Mouse (Mus musculus): Measurements from ENCODE around the gene Dnajb5. TPM values are rescaled to one million over a fixed set of nuclear protein-coding genes. Genes with fewer than 3 reads are reported as not detected.

The Dnajb5 gene
- total and polyA plus RNA-seq, 2 experiments from 2014 or later: 18.2 to 59.1 TPM

GRCm38 (mm10) chr4:43005765-43006164, 56.2 kb downstream of the Dnajb5 start:
- H3K4me2 ChIP-seq (ENCODE audit: low read depth, low read length): no peak overlapping the region
- no peak overlapping the region for H3K27ac ChIP-seq (ENCODE audit: low read depth)
- ATAC-seq (ENCODE audit: insufficient read depth, low read depth) (0 out of 2 replicates have a peak, but pooled peaks have one; percentile 21), DNase-seq (ENCODE audit: low spot score) (peak; percentile 73)
- no peak overlapping the region for H3K4me3 ChIP-seq (ENCODE audit: low read depth, low read length)
- H3K9ac ChIP-seq (replicated peaks; ENCODE audit: low read depth, low read length): no peak overlapping the region
- peaks cover 4% of the 10 kb centered on the region; the same call in 1 of the 2 replicates for H3K36me3 ChIP-seq (replicated peaks; ENCODE audit: control insufficient read depth, insufficient read depth, low read length)
- no peaks in the 10 kb centered on the region for H3K27me3 ChIP-seq (ENCODE audit: control insufficient read depth, insufficient read depth, low read length)
- 55% methylated on average over 2 of the region's 2 CpGs for WGBS
- TF ChIP-seq EP300 (IDR thresholded peaks at IDR 0.05; ENCODE audit: low read depth) (no peak), CTCF (IDR thresholded peaks at IDR 0.05; ENCODE audit: low read depth) (peak; percentile 57)
- H3K4me1 ChIP-seq (ENCODE audit: control insufficient read depth, insufficient read depth): peaks cover 4% of the 10 kb centered on the region; the same call in 1 of the 2 replicates
- H3K9me3 ChIP-seq (replicated peaks; ENCODE audit: control insufficient read depth, low read length): no peaks in the 10 kb centered on the region

Other genes with a start within 250 kb of the Dnajb5 start
- gene 4930578G10Rik, start 214.3 kb upstream of the Dnajb5 start, total RNA-seq (2014; rRNA removed; ENCODE audit: low replicate concordance): not detected in 2 replicates
- not detected in 2 replicates for gene 4930578G10Rik, start 214.3 kb upstream of the Dnajb5 start, polyA plus RNA-seq (2015; fragmentation: Nextera tagmentation; extraction: Ambion mirVana)
- gene Ccl19, start 193.2 kb upstream of the Dnajb5 start, total RNA-seq (2014; rRNA removed; ENCODE audit: low replicate concordance): not detected in 2 replicates
- gene Ccl19, start 193.2 kb upstream of the Dnajb5 start, polyA plus RNA-seq (2015; fragmentation: Nextera tagmentation; extraction: Ambion mirVana): not detected in 2 replicates
- 13.1 and 21.8 TPM in 2 replicates for gene Ccl21a, start 175.8 kb upstream of the Dnajb5 start, total RNA-seq (2014; rRNA removed; ENCODE audit: low replicate concordance)
- gene Ccl21a, start 175.8 kb upstream of the Dnajb5 start, polyA plus RNA-seq (2015; fragmentation: Nextera tagmentation; extraction: Ambion mirVana): 19.0 and 26.8 TPM in 2 replicates
- gene Fam205a1, start 95.9 kb upstream of the Dnajb5 start, total RNA-seq (2014; rRNA removed; ENCODE audit: low replicate concordance): not detected in 2 replicates
- not detected in 2 replicates for gene Fam205a1, start 95.9 kb upstream of the Dnajb5 start, polyA plus RNA-seq (2015; fragmentation: Nextera tagmentation; extraction: Ambion mirVana)
- not detected in 2 replicates for gene Gm12394, start 93.0 kb upstream of the Dnajb5 start, total RNA-seq (2014; rRNA removed; ENCODE audit: low replicate concordance)
- gene Gm12394, start 93.0 kb upstream of the Dnajb5 start, polyA plus RNA-seq (2015; fragmentation: Nextera tagmentation; extraction: Ambion mirVana): 0.05 and 0.07 TPM in 2 replicates
- not detected in 2 replicates for gene Fam205c, start 75.6 kb upstream of the Dnajb5 start, total RNA-seq (2014; rRNA removed; ENCODE audit: low replicate concordance)
- 0.18 and 0.23 TPM in 2 replicates for gene Fam205c, start 75.6 kb upstream of the Dnajb5 start, polyA plus RNA-seq (2015; fragmentation: Nextera tagmentation; extraction: Ambion mirVana)
- gene Phf24, start 33.2 kb upstream of the Dnajb5 start, total RNA-seq (2014; rRNA removed; ENCODE audit: low replicate concordance): 4.1 and 13.2 TPM in 2 replicates
- gene Phf24, start 33.2 kb upstream of the Dnajb5 start, polyA plus RNA-seq (2015; fragmentation: Nextera tagmentation; extraction: Ambion mirVana): 5.0 and 5.3 TPM in 2 replicates
- not detected in 2 replicates for gene 1700022I11Rik, start 19.8 kb downstream of the Dnajb5 start, total RNA-seq (2014; rRNA removed; ENCODE audit: low replicate concordance)
- 0.19 and 0.41 TPM in 2 replicates for gene 1700022I11Rik, start 19.8 kb downstream of the Dnajb5 start, polyA plus RNA-seq (2015; fragmentation: Nextera tagmentation; extraction: Ambion mirVana)
- gene Vcp, start 50.7 kb downstream of the Dnajb5 start, total RNA-seq (2014; rRNA removed; ENCODE audit: low replicate concordance): 166 and 201 TPM in 2 replicates
- 398 and 438 TPM in 2 replicates for gene Vcp, start 50.7 kb downstream of the Dnajb5 start, polyA plus RNA-seq (2015; fragmentation: Nextera tagmentation; extraction: Ambion mirVana)
- gene Fancg, start 60.7 kb downstream of the Dnajb5 start, total RNA-seq (2014; rRNA removed; ENCODE audit: low replicate concordance): 4.5 and 4.9 TPM in 2 replicates
- gene Fancg, start 60.7 kb downstream of the Dnajb5 start, polyA plus RNA-seq (2015; fragmentation: Nextera tagmentation; extraction: Ambion mirVana): 4.6 and 4.9 TPM in 2 replicates
- gene Pigo, start 76.0 kb downstream of the Dnajb5 start, total RNA-seq (2014; rRNA removed; ENCODE audit: low replicate concordance): 11.3 and 25.2 TPM in 2 replicates
- 11.4 and 12.5 TPM in 2 replicates for gene Pigo, start 76.0 kb downstream of the Dnajb5 start, polyA plus RNA-seq (2015; fragmentation: Nextera tagmentation; extraction: Ambion mirVana)
- gene Stoml2, start 81.9 kb downstream of the Dnajb5 start, total RNA-seq (2014; rRNA removed; ENCODE audit: low replicate concordance): 77.9 and 130 TPM in 2 replicates
- 171 and 174 TPM in 2 replicates for gene Stoml2, start 81.9 kb downstream of the Dnajb5 start, polyA plus RNA-seq (2015; fragmentation: Nextera tagmentation; extraction: Ambion mirVana)
- gene Fam214b, start 96.4 kb downstream of the Dnajb5 start, total RNA-seq (2014; rRNA removed; ENCODE audit: low replicate concordance): 15.9 and 27.1 TPM in 2 replicates
- gene Fam214b, start 96.4 kb downstream of the Dnajb5 start, polyA plus RNA-seq (2015; fragmentation: Nextera tagmentation; extraction: Ambion mirVana): 12.8 and 13.4 TPM in 2 replicates
- 45.7 and 51.8 TPM in 2 replicates for gene Unc13b, start 109.1 kb downstream of the Dnajb5 start, total RNA-seq (2014; rRNA removed; ENCODE audit: low replicate concordance)
- 5.1 and 5.4 TPM in 2 replicates for gene Unc13b, start 109.1 kb downstream of the Dnajb5 start, polyA plus RNA-seq (2015; fragmentation: Nextera tagmentation; extraction: Ambion mirVana)

Data from heart, postnatal 0 days (tissue).